Mouse (Mus musculus): ENCODE measurements at regions not wholly inside any gene's neighbourhood (a gene's known extent, or its start where the extent isn't known, plus 50 kb on each side); places are given as distances from the start of the nearest gene placed in this dataset.

GRCm38 (mm10) chr6:89215021-89215420, 147.4 kb downstream of the Plxna1 start:
- H3K27me3 ChIP-seq: no peaks in the 10 kb centered on the region
- H3K36me3 ChIP-seq: no peaks in the 10 kb centered on the region
- no peaks in the 10 kb centered on the region for H3K9me3 ChIP-seq
- no peak overlapping the region for H3K4me2 ChIP-seq (replicated peaks)
- no peaks in the 10 kb centered on the region for H3K4me1 ChIP-seq
- H3K27ac ChIP-seq: no peak overlapping the region
- H3K9ac ChIP-seq: no peak overlapping the region
- no peak for ATAC-seq (ENCODE audit: low FRiP score, low read depth)
- no peak overlapping the region for H3K4me3 ChIP-seq
- WGBS: 71% methylated on average over 3 of the region's 3 CpGs

DNA sequence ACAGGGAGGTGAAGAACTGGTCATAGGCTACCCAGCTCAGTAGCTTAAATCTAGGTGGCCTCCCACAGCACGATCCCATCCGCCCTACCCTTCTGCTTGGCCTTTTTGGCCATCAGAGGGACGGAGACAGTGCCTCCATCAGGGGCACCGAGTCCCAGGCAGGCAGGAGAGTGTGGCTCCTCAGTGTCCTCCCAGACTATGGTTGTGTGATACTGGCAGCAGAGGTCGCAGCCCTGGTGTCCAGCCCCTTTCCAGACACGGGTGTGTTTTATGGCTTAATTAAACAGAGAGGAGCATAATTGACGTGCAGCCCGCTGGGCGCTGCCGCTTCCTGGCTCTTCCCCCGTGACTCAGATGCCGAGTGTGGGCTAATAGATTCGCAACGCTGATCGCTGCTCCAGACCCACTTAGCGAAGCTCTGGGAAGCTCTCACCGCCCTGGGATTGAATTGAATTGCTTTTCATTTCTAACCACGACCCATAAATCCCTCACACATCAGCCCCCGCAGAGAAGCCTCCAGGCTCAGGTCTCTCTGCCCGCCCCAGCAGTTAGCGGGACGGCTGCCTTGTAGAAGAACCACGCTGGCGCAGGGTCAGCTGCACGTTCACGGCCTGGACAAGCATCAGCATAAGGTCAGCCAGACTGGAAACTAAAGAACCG, 126.9 kb downstream of the Plxna1 start:
- ATAC-seq (ENCODE audit: low FRiP score, low read depth): no peak
- H3K9me3 ChIP-seq: no peaks in the 10 kb centered on the region
- peak overlapping the region; percentile 24 for H3K4me3 ChIP-seq
- H3K9ac ChIP-seq: peak overlapping the region; percentile 25; the same call in 1 of the 2 replicates
- H3K4me2 ChIP-seq (replicated peaks): peak overlapping the region; percentile 53
- no peak overlapping the region for H3K27ac ChIP-seq
- H3K27me3 ChIP-seq: peaks cover 50% of the 10 kb centered on the region
- WGBS: 8% methylated on average over 27 of the region's 27 CpGs
- no peaks in the 10 kb centered on the region for H3K36me3 ChIP-seq
- H3K4me1 ChIP-seq: peaks cover 17% of the 10 kb centered on the region

DNA sequence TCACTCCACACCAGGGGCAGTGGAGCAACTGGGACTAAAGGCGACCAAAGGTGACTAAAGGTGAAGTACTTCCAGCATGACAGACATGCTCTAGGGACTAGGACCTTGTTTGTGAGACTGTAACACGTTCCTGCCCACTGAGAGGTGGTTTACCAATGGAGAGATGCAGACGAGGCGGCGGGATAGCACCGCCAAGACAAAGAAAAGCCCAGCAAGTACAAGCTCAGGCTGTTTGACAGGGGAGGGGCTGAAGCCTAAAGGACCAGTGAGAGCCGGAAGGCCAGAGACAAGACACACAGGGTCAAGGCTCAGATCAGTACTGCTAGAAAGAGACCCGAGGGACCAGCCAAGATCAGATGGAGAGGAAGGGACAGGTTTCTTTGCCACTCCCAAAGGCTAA, 126.2 kb downstream of the Plxna1 start:
- no peak overlapping the region for H3K4me3 ChIP-seq
- no peaks in the 10 kb centered on the region for H3K9me3 ChIP-seq
- H3K27ac ChIP-seq: no peak overlapping the region
- ATAC-seq (ENCODE audit: low FRiP score, low read depth): no peak
- H3K9ac ChIP-seq: no peak overlapping the region
- no peaks in the 10 kb centered on the region for H3K36me3 ChIP-seq
- H3K4me1 ChIP-seq: peaks cover 17% of the 10 kb centered on the region
- WGBS: 22% methylated on average over 8 of the region's 8 CpGs
- H3K27me3 ChIP-seq: peaks cover 50% of the 10 kb centered on the region
- H3K4me2 ChIP-seq (replicated peaks): peak overlapping the region; percentile 53; the same call in 1 of the 2 replicates

- WGBS: 73% methylated on average over 10 of the region's 10 CpGs
- H3K27ac ChIP-seq: no peak overlapping the region
- no peak for ATAC-seq (ENCODE audit: low FRiP score, low read depth)
- no peak overlapping the region for H3K9ac ChIP-seq
- H3K36me3 ChIP-seq: no peaks in the 10 kb centered on the region
- H3K27me3 ChIP-seq: peaks cover 50% of the 10 kb centered on the region
- H3K4me2 ChIP-seq (replicated peaks): no peak overlapping the region
- H3K4me3 ChIP-seq: no peak overlapping the region
- peaks cover 17% of the 10 kb centered on the region for H3K4me1 ChIP-seq
- H3K9me3 ChIP-seq: no peaks in the 10 kb centered on the region
Measured at GRCm38 (mm10) chr6:89236892-89237646, 125.4 kb downstream of the Plxna1 start.

GRCm38 (mm10) chr6:89238871-89239270, 123.5 kb downstream of the Plxna1 start:
- H3K4me2 ChIP-seq (replicated peaks): no peak overlapping the region
- no peak overlapping the region for H3K27ac ChIP-seq
- peaks cover 17% of the 10 kb centered on the region for H3K4me1 ChIP-seq
- no peak for ATAC-seq (ENCODE audit: low FRiP score, low read depth)
- WGBS: 55% methylated on average over 14 of the region's 14 CpGs
- H3K27me3 ChIP-seq: peaks cover 51% of the 10 kb centered on the region
- H3K36me3 ChIP-seq: no peaks in the 10 kb centered on the region
- no peak overlapping the region for H3K4me3 ChIP-seq
- no peaks in the 10 kb centered on the region for H3K9me3 ChIP-seq
- no peak overlapping the region for H3K9ac ChIP-seq

- H3K27ac ChIP-seq: no peak overlapping the region
- no peaks in the 10 kb centered on the region for H3K36me3 ChIP-seq
- WGBS: 33% methylated on average over 8 of the region's 8 CpGs
- H3K9me3 ChIP-seq: no peaks in the 10 kb centered on the region
- H3K4me3 ChIP-seq: no peak overlapping the region
- peaks cover 17% of the 10 kb centered on the region for H3K4me1 ChIP-seq
- no peak overlapping the region for H3K9ac ChIP-seq
- no peak overlapping the region for H3K4me2 ChIP-seq (replicated peaks)
- no peak for ATAC-seq (ENCODE audit: low FRiP score, low read depth)
- H3K27me3 ChIP-seq: peaks cover 50% of the 10 kb centered on the region
Measured at GRCm38 (mm10) chr6:89239511-89239910, 122.9 kb downstream of the Plxna1 start.

GRCm38 (mm10) chr6:89240168-89240705, 122.2 kb downstream of the Plxna1 start:
- ATAC-seq (ENCODE audit: low FRiP score, low read depth): no peak
- 28% methylated on average over 4 of the region's 4 CpGs for whole genome bisulfite sequencing
- Histone ChIP-seq H3K9ac (no peak overlapping the region), H3K27ac (no peak overlapping the region), H3K36me3 (no peaks in the 10 kb centered on the region), H3K9me3 (no peaks in the 10 kb centered on the region), H3K4me2 (replicated peaks) (no peak overlapping the region), H3K4me3 (no peak overlapping the region), H3K27me3 (peaks cover 43% of the 10 kb centered on the region), H3K4me1 (peaks cover 17% of the 10 kb centered on the region)

GRCm38 (mm10) chr6:89242371-89243288, 119.8 kb downstream of the Plxna1 start:
- Histone ChIP-seq H3K4me3 (no peak overlapping the region), H3K27ac (no peak overlapping the region), H3K36me3 (no peaks in the 10 kb centered on the region), H3K4me2 (replicated peaks) (no peak overlapping the region), H3K4me1 (peaks cover 6% of the 10 kb centered on the region), H3K9me3 (no peaks in the 10 kb centered on the region), H3K9ac (no peak overlapping the region), H3K27me3 (peaks cover 22% of the 10 kb centered on the region)
- peak; percentile 49; the same call in 1 of the 2 replicates for ATAC-seq (ENCODE audit: low FRiP score, low read depth)
- WGBS: 24% methylated on average over 18 of the region's 18 CpGs

- no peak for ATAC-seq (ENCODE audit: low FRiP score, low read depth)
- 67% methylated on average over 8 of the region's 8 CpGs for WGBS
Measured at GRCm38 (mm10) chr6:89245506-89245905, 116.9 kb downstream of the Plxna1 start.

DNA sequence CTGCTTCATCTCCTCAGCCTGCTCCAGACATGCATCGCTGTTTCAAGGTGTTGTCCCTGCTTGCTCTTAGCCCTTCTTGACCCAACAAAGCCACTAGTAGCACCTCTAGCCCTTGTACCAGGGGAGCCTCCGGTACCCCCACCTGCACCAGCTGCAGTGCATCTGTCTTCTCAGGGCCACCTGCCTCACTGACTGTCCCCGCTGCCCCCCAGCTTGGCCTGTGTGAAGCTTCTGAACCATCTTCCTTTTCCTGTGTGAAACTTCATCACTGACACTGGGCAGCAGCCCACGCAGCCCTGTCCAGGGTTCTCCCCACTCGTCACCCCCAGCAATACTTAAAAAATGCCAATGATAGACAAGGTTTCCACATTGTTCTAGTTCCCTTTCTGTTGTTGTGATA, 116.2 kb downstream of the Plxna1 start:
- ATAC-seq (ENCODE audit: low FRiP score, low read depth): no peak
- H3K36me3 ChIP-seq: no peaks in the 10 kb centered on the region
- no peak overlapping the region for H3K4me2 ChIP-seq (replicated peaks)
- H3K27me3 ChIP-seq: 0 out of 2 replicates have a peak, but pooled peaks cover 4% of the 10 kb centered on the region
- no peaks in the 10 kb centered on the region for H3K9me3 ChIP-seq
- no peak overlapping the region for H3K9ac ChIP-seq
- WGBS: 87% methylated on average over 5 of the region's 5 CpGs
- H3K27ac ChIP-seq: no peak overlapping the region
- H3K4me1 ChIP-seq: no peaks in the 10 kb centered on the region
- no peak overlapping the region for H3K4me3 ChIP-seq

More at GRCm38 (mm10) chr6:89245506-89245905, 116.9 kb downstream of the Plxna1 start:
- Histone ChIP-seq H3K9me3 (no peaks in the 10 kb centered on the region), H3K4me2 (replicated peaks) (no peak overlapping the region), H3K36me3 (no peaks in the 10 kb centered on the region), H3K9ac (no peak overlapping the region), H3K27ac (no peak overlapping the region), H3K4me3 (no peak overlapping the region), H3K4me1 (no peaks in the 10 kb centered on the region), H3K27me3 (0 out of 2 replicates have a peak, but pooled peaks cover 4% of the 10 kb centered on the region)

- Histone ChIP-seq H3K4me2 (replicated peaks) (no peak overlapping the region), H3K4me3 (no peak overlapping the region), H3K9me3 (no peaks in the 10 kb centered on the region), H3K36me3 (no peaks in the 10 kb centered on the region), H3K4me1 (no peaks in the 10 kb centered on the region), H3K27ac (no peak overlapping the region), H3K27me3 (0 out of 2 replicates have a peak, but pooled peaks cover 4% of the 10 kb centered on the region), H3K9ac (no peak overlapping the region)
- ATAC-seq (ENCODE audit: low FRiP score, low read depth): no peak
- WGBS: 73% methylated on average over 9 of the region's 9 CpGs
Measured at GRCm38 (mm10) chr6:89248574-89248973, 113.8 kb downstream of the Plxna1 start.

All from limb, embryonic 13.5 days (tissue).